Mouse (Mus musculus): Measurements from ENCODE around the gene Slc10a3. TPM values are rescaled to one million over a fixed set of nuclear protein-coding genes. Genes with fewer than 3 reads are reported as not detected.

Gene Slc10a3
- total and polyA plus RNA-seq, 2 experiments from 2014 or later: 5.9 to 6.3 TPM

- 30% methylated on average over 13 of the region's 13 CpGs for WGBS
- DNase-seq (ENCODE audit: low spot score): no peak
Observed at GRCm38 (mm10) chrX:74352645-74353466, 20.3 kb downstream of the Slc10a3 start.

GRCm38 (mm10) chrX:74330166-74330930, 42.8 kb downstream of the Slc10a3 start:
- H3K4me2 ChIP-seq (ENCODE audit: low read depth, low read length): peak overlapping the region; percentile 64
- peaks cover 10% of the 10 kb centered on the region; the same call in 1 of the 2 replicates for H3K4me1 ChIP-seq (ENCODE audit: insufficient read depth, low read length)
- H3K27me3 ChIP-seq (ENCODE audit: insufficient read depth, low read length): no peaks in the 10 kb centered on the region
- TF ChIP-seq CTCF (IDR thresholded peaks at IDR 0.05; ENCODE audit: low read depth): no peak
- DNase-seq (ENCODE audit: low spot score) (peak; percentile 13), ATAC-seq (no peak)
- H3K9ac ChIP-seq (replicated peaks; ENCODE audit: low read length): peak overlapping the region; percentile 51
- H3K27ac ChIP-seq: peak overlapping the region; percentile 86; the same call in 1 of the 2 replicates
- H3K9me3 ChIP-seq (ENCODE audit: low read length): no peaks in the 10 kb centered on the region
- H3K36me3 ChIP-seq (ENCODE audit: insufficient read depth, low read length): no peaks in the 10 kb centered on the region
- peak overlapping the region; percentile 43 for H3K4me3 ChIP-seq (ENCODE audit: low read length)
- 24% methylated on average over 2 of the region's 2 CpGs for WGBS

More at GRCm38 (mm10) chrX:74352645-74353466, 20.3 kb downstream of the Slc10a3 start:
- Histone ChIP-seq H3K4me1 (ENCODE audit: insufficient read depth, low read length) (no peaks in the 10 kb centered on the region), H3K27me3 (ENCODE audit: insufficient read depth, low read length) (no peaks in the 10 kb centered on the region), H3K9me3 (ENCODE audit: low read length) (no peaks in the 10 kb centered on the region), H3K27ac (peak overlapping the region; percentile 70), H3K4me2 (ENCODE audit: low read depth, low read length) (peak overlapping the region; percentile 62), H3K36me3 (ENCODE audit: insufficient read depth, low read length) (no peaks in the 10 kb centered on the region), H3K4me3 (ENCODE audit: low read length) (peak overlapping the region; percentile 37), H3K9ac (replicated peaks; ENCODE audit: low read length) (peak overlapping the region; percentile 48)
- peak; percentile 74; the same call in 1 of the 2 replicates for ATAC-seq
- TF ChIP-seq CTCF (IDR thresholded peaks at IDR 0.05; ENCODE audit: low read depth): no peak

GRCm38 (mm10) chrX:74329215-74329671, 43.9 kb downstream of the Slc10a3 start:
- WGBS: 33% methylated on average over 10 of the region's 10 CpGs
- no peaks in the 10 kb centered on the region for H3K27me3 ChIP-seq (ENCODE audit: insufficient read depth, low read length)
- no peaks in the 10 kb centered on the region for H3K36me3 ChIP-seq (ENCODE audit: insufficient read depth, low read length)
- peak; percentile 75; the same call in 1 of the 2 replicates for ATAC-seq
- H3K9ac ChIP-seq (replicated peaks; ENCODE audit: low read length): peak overlapping the region; percentile 51
- H3K4me1 ChIP-seq (ENCODE audit: insufficient read depth, low read length): peaks cover 10% of the 10 kb centered on the region; the same call in 1 of the 2 replicates
- no peak for TF ChIP-seq CTCF (IDR thresholded peaks at IDR 0.05; ENCODE audit: low read depth)
- peak; percentile 13 for DNase-seq (ENCODE audit: low spot score)
- H3K4me2 ChIP-seq (ENCODE audit: low read depth, low read length): peak overlapping the region; percentile 64
- H3K4me3 ChIP-seq (ENCODE audit: low read length): peak overlapping the region; percentile 43
- H3K9me3 ChIP-seq (ENCODE audit: low read length): no peaks in the 10 kb centered on the region
- peak overlapping the region; percentile 86 for H3K27ac ChIP-seq

- ATAC-seq (peak; percentile 94), DNase-seq (ENCODE audit: low spot score) (peak; percentile 76)
- Histone ChIP-seq H3K4me3 (ENCODE audit: low read length) (peak within 1 kb of the TSS; percentile 43), H3K36me3 (ENCODE audit: insufficient read depth, low read length) (no peaks in the 10 kb centered on the region), H3K9me3 (ENCODE audit: low read length) (no peaks in the 10 kb centered on the region), H3K4me1 (ENCODE audit: insufficient read depth, low read length) (peaks cover 10% of the 10 kb centered on the region; the same call in 1 of the 2 replicates), H3K9ac (replicated peaks; ENCODE audit: low read length) (peak within 1 kb of the TSS; percentile 51), H3K27me3 (ENCODE audit: insufficient read depth, low read length) (no peaks in the 10 kb centered on the region), H3K27ac (peak within 1 kb of the TSS; percentile 86), H3K4me2 (ENCODE audit: low read depth, low read length) (peak within 1 kb of the TSS; percentile 64)
- no peak for TF ChIP-seq CTCF (IDR thresholded peaks at IDR 0.05; ENCODE audit: low read depth)
- 35% methylated on average over 29 of the region's 30 CpGs for WGBS
Observed at GRCm38 (mm10) chrX:74328725-74329161, 44.4 kb downstream of the Slc10a3 start, which contains the start of gene Plxna3. Plxna3 (plus strand) TSS chrX:74329066.

Other genes with a start within 250 kb of the Slc10a3 start
- gene Opn1mw, start 245.9 kb downstream of the Slc10a3 start, total RNA-seq (2014; rRNA removed): not detected in 2 replicates
- 0.14 TPM in 1 of 2 replicates, not detected in the other for gene Opn1mw, start 245.9 kb downstream of the Slc10a3 start, polyA plus RNA-seq (2015; fragmentation: Nextera tagmentation; extraction: Ambion mirVana)
- gene Mecp2, start 238.0 kb downstream of the Slc10a3 start, total RNA-seq (2014; rRNA removed): 48.9 and 62.0 TPM in 2 replicates
- gene Mecp2, start 238.0 kb downstream of the Slc10a3 start, polyA plus RNA-seq (2015; fragmentation: Nextera tagmentation; extraction: Ambion mirVana): 12.2 and 12.5 TPM in 2 replicates
- not detected in 2 replicates for gene Tex28, start 205.5 kb downstream of the Slc10a3 start, total RNA-seq (2014; rRNA removed)
- not detected in 2 replicates for gene Tex28, start 205.5 kb downstream of the Slc10a3 start, polyA plus RNA-seq (2015; fragmentation: Nextera tagmentation; extraction: Ambion mirVana)
- not detected in 2 replicates for gene Tktl1, start 196.1 kb downstream of the Slc10a3 start, total RNA-seq (2014; rRNA removed)
- 0.06 and 0.09 TPM in 2 replicates for gene Tktl1, start 196.1 kb downstream of the Slc10a3 start, polyA plus RNA-seq (2015; fragmentation: Nextera tagmentation; extraction: Ambion mirVana)
- 276 and 324 TPM in 2 replicates for gene Flna, start 123.5 kb downstream of the Slc10a3 start, total RNA-seq (2014; rRNA removed)
- 57.2 and 58.6 TPM in 2 replicates for gene Flna, start 123.5 kb downstream of the Slc10a3 start, polyA plus RNA-seq (2015; fragmentation: Nextera tagmentation; extraction: Ambion mirVana)
- 55.4 and 66.3 TPM in 2 replicates for gene Emd, start 118.7 kb downstream of the Slc10a3 start, total RNA-seq (2014; rRNA removed)
- 15.6 and 18.2 TPM in 2 replicates for gene Emd, start 118.7 kb downstream of the Slc10a3 start, polyA plus RNA-seq (2015; fragmentation: Nextera tagmentation; extraction: Ambion mirVana)
- 1,531 and 1,618 TPM in 2 replicates for gene Rpl10, start 102.5 kb downstream of the Slc10a3 start, total RNA-seq (2014; rRNA removed)
- 375 and 384 TPM in 2 replicates for gene Rpl10, start 102.5 kb downstream of the Slc10a3 start, polyA plus RNA-seq (2015; fragmentation: Nextera tagmentation; extraction: Ambion mirVana)
- 51.5 and 81.2 TPM in 2 replicates for gene Taz, start 91.4 kb downstream of the Slc10a3 start, total RNA-seq (2014; rRNA removed)
- gene Taz, start 91.4 kb downstream of the Slc10a3 start, polyA plus RNA-seq (2015; fragmentation: Nextera tagmentation; extraction: Ambion mirVana): 66.0 and 79.0 TPM in 2 replicates
- gene Dnase1l1, start 91.0 kb downstream of the Slc10a3 start, total RNA-seq (2014; rRNA removed): 3.5 and 3.6 TPM in 2 replicates
- gene Dnase1l1, start 91.0 kb downstream of the Slc10a3 start, polyA plus RNA-seq (2015; fragmentation: Nextera tagmentation; extraction: Ambion mirVana): 4.1 and 4.3 TPM in 2 replicates
- gene Atp6ap1, start 76.3 kb downstream of the Slc10a3 start, total RNA-seq (2014; rRNA removed): 295 and 308 TPM in 2 replicates
- 301 and 317 TPM in 2 replicates for gene Atp6ap1, start 76.3 kb downstream of the Slc10a3 start, polyA plus RNA-seq (2015; fragmentation: Nextera tagmentation; extraction: Ambion mirVana)
- gene Gdi1, start 68.4 kb downstream of the Slc10a3 start, total RNA-seq (2014; rRNA removed): 365 and 429 TPM in 2 replicates
- 795 and 814 TPM in 2 replicates for gene Gdi1, start 68.4 kb downstream of the Slc10a3 start, polyA plus RNA-seq (2015; fragmentation: Nextera tagmentation; extraction: Ambion mirVana)
- gene Fam50a, start 60.3 kb downstream of the Slc10a3 start, total RNA-seq (2014; rRNA removed): 6.4 and 9.7 TPM in 2 replicates
- gene Fam50a, start 60.3 kb downstream of the Slc10a3 start, polyA plus RNA-seq (2015; fragmentation: Nextera tagmentation; extraction: Ambion mirVana): 57.0 and 58.4 TPM in 2 replicates
- gene Plxna3, start 44.3 kb downstream of the Slc10a3 start, total RNA-seq (2014; rRNA removed): 124 and 149 TPM in 2 replicates
- gene Plxna3, start 44.3 kb downstream of the Slc10a3 start, polyA plus RNA-seq (2015; fragmentation: Nextera tagmentation; extraction: Ambion mirVana): 17.9 and 20.1 TPM in 2 replicates
- 34.2 and 56.9 TPM in 2 replicates for gene Lage3, start 19.7 kb downstream of the Slc10a3 start, total RNA-seq (2014; rRNA removed)
- gene Lage3, start 19.7 kb downstream of the Slc10a3 start, polyA plus RNA-seq (2015; fragmentation: Nextera tagmentation; extraction: Ambion mirVana): 76.4 and 78.1 TPM in 2 replicates
- gene Ubl4a, start 131 bp downstream of the Slc10a3 start, total RNA-seq (2014; rRNA removed): 45.5 and 51.8 TPM in 2 replicates
- gene Ubl4a, start 131 bp downstream of the Slc10a3 start, polyA plus RNA-seq (2015; fragmentation: Nextera tagmentation; extraction: Ambion mirVana): 70.7 and 71.8 TPM in 2 replicates
- gene Fam3a, start 19.9 kb upstream of the Slc10a3 start, total RNA-seq (2014; rRNA removed): 30.4 and 39.9 TPM in 2 replicates
- gene Fam3a, start 19.9 kb upstream of the Slc10a3 start, polyA plus RNA-seq (2015; fragmentation: Nextera tagmentation; extraction: Ambion mirVana): 31.1 and 34.0 TPM in 2 replicates
- gene Ikbkg, start 19.9 kb upstream of the Slc10a3 start, total RNA-seq (2014; rRNA removed): 23.8 and 25.4 TPM in 2 replicates
- gene Ikbkg, start 19.9 kb upstream of the Slc10a3 start, polyA plus RNA-seq (2015; fragmentation: Nextera tagmentation; extraction: Ambion mirVana): 12.1 and 13.8 TPM in 2 replicates
- gene G6pdx, start 55.8 kb upstream of the Slc10a3 start, total RNA-seq (2014; rRNA removed): 49.5 and 50.3 TPM in 2 replicates
- 39.1 and 42.6 TPM in 2 replicates for gene G6pdx, start 55.8 kb upstream of the Slc10a3 start, polyA plus RNA-seq (2015; fragmentation: Nextera tagmentation; extraction: Ambion mirVana)
- gene Gm6880, start 108.0 kb upstream of the Slc10a3 start, total RNA-seq (2014; rRNA removed): not detected in 2 replicates
- gene Gm6880, start 108.0 kb upstream of the Slc10a3 start, polyA plus RNA-seq (2015; fragmentation: Nextera tagmentation; extraction: Ambion mirVana): 0.33 TPM in 1 of 2 replicates, not detected in the other
- not detected in 2 replicates for gene Olfr1326-ps1, start 201.5 kb upstream of the Slc10a3 start, total RNA-seq (2014; rRNA removed)
- not detected in 2 replicates for gene Olfr1326-ps1, start 201.5 kb upstream of the Slc10a3 start, polyA plus RNA-seq (2015; fragmentation: Nextera tagmentation; extraction: Ambion mirVana)
- gene Olfr1325, start 219.3 kb upstream of the Slc10a3 start, total RNA-seq (2014; rRNA removed): not detected in 2 replicates
- not detected in 2 replicates for gene Olfr1325, start 219.3 kb upstream of the Slc10a3 start, polyA plus RNA-seq (2015; fragmentation: Nextera tagmentation; extraction: Ambion mirVana)

Data from hindbrain, postnatal 0 days (tissue).